Mouse (Mus musculus): Measurements from ENCODE around the gene Rpl10. TPM values are rescaled to one million over a fixed set of nuclear protein-coding genes. Genes with fewer than 3 reads are reported as not detected.

Rpl10 gene
- total RNA-seq, 2 experiments from 2014 or later: 310 to 743 TPM

GRCm38 (mm10) chrX:74277916-74278315 is 7.3 kb downstream of the Rpl10 start:
- ATAC-seq (replicated peaks; ENCODE audit: low FRiP score, poor library complexity, severe bottlenecking): no peak

- 0 out of 2 replicates have a peak, but pooled peaks have one; percentile 4 for ATAC-seq (replicated peaks; ENCODE audit: low FRiP score, poor library complexity, severe bottlenecking)
These were observed 10.6 kb downstream of the Rpl10 start for GRCm38 (mm10) chrX:74281041-74281731.

GRCm38 (mm10) chrX:74281732-74282394 is 11.3 kb downstream of the Rpl10 start, which contains the start of the genes Taz and Dnase1l1:
Gene Taz, plus strand, starts transcription at chrX:74281912.
Gene Dnase1l1, minus strand, starts transcription at chrX:74282337.
- peak; percentile 93 for ATAC-seq (replicated peaks; ENCODE audit: low FRiP score, poor library complexity, severe bottlenecking)

- ATAC-seq (replicated peaks; ENCODE audit: low FRiP score, poor library complexity, severe bottlenecking): peak; percentile 76
These were observed 11.9 kb downstream of the Rpl10 start for GRCm38 (mm10) chrX:74282395-74283091.

- ATAC-seq (replicated peaks; ENCODE audit: low FRiP score, poor library complexity, severe bottlenecking): 0 out of 2 replicates have a peak, but pooled peaks have one; percentile 1
These were observed 12.5 kb downstream of the Rpl10 start for GRCm38 (mm10) chrX:74283092-74283437.

GRCm38 (mm10) chrX:74293431-74293830 is 22.8 kb downstream of the Rpl10 start:
- ATAC-seq (replicated peaks; ENCODE audit: low FRiP score, poor library complexity, severe bottlenecking): no peak

- ATAC-seq (replicated peaks; ENCODE audit: low FRiP score, poor library complexity, severe bottlenecking): peak; percentile 98
These were observed 26.2 kb downstream of the Rpl10 start, which contains the start of gene Atp6ap1 for GRCm38 (mm10) chrX:74296538-74297448. Gene Atp6ap1, plus strand, starts transcription at chrX:74297097.

- ATAC-seq (replicated peaks; ENCODE audit: low FRiP score, poor library complexity, severe bottlenecking): no peak
These were observed 27.7 kb downstream of the Rpl10 start for GRCm38 (mm10) chrX:74298348-74298747.

GRCm38 (mm10) chrX:74299721-74300120 is 29.1 kb downstream of the Rpl10 start:
- ATAC-seq (replicated peaks; ENCODE audit: low FRiP score, poor library complexity, severe bottlenecking): no peak

GRCm38 (mm10) chrX:74304867-74305700 is 34.5 kb downstream of the Rpl10 start, which contains the start of gene Gdi1:
Gene Gdi1, plus strand, starts transcription at chrX:74304998.
- ATAC-seq (replicated peaks; ENCODE audit: low FRiP score, poor library complexity, severe bottlenecking): peak; percentile 94

GRCm38 (mm10) chrX:74312540-74313464 is 42.2 kb downstream of the Rpl10 start, which contains the start of gene Fam50a:
Gene Fam50a, plus strand, starts transcription at chrX:74313033.
- ATAC-seq (replicated peaks; ENCODE audit: low FRiP score, poor library complexity, severe bottlenecking): peak; percentile 98

Other genes with a start within 250 kb of the Rpl10 start
- 20.4 and 23.2 TPM in 2 replicates for gene Irak1, start 246.9 kb upstream of the Rpl10 start, total RNA-seq (2015; ENCODE audit: low replicate concordance)
- gene Irak1, start 246.9 kb upstream of the Rpl10 start, total RNA-seq (2017; ENCODE audit: low replicate concordance): 21.8 and 49.6 TPM in 2 replicates
- gene Opn1mw, start 143.3 kb upstream of the Rpl10 start, total RNA-seq (2015; ENCODE audit: low replicate concordance): not detected in 2 replicates
- gene Opn1mw, start 143.3 kb upstream of the Rpl10 start, total RNA-seq (2017; ENCODE audit: low replicate concordance): not detected in 2 replicates
- 8.5 and 9.4 TPM in 2 replicates for gene Mecp2, start 135.4 kb upstream of the Rpl10 start, total RNA-seq (2015; ENCODE audit: low replicate concordance)
- 7.2 and 11.4 TPM in 2 replicates for gene Mecp2, start 135.4 kb upstream of the Rpl10 start, total RNA-seq (2017; ENCODE audit: low replicate concordance)
- not detected in 2 replicates for gene Tex28, start 103.0 kb upstream of the Rpl10 start, total RNA-seq (2015; ENCODE audit: low replicate concordance)
- not detected in 2 replicates for gene Tex28, start 103.0 kb upstream of the Rpl10 start, total RNA-seq (2017; ENCODE audit: low replicate concordance)
- gene Tktl1, start 93.6 kb upstream of the Rpl10 start, total RNA-seq (2015; ENCODE audit: low replicate concordance): not detected in 2 replicates
- gene Tktl1, start 93.6 kb upstream of the Rpl10 start, total RNA-seq (2017; ENCODE audit: low replicate concordance): not detected in 2 replicates
- 103 and 133 TPM in 2 replicates for gene Flna, start 21.0 kb upstream of the Rpl10 start, total RNA-seq (2015; ENCODE audit: low replicate concordance)
- gene Flna, start 21.0 kb upstream of the Rpl10 start, total RNA-seq (2017; ENCODE audit: low replicate concordance): 189 and 215 TPM in 2 replicates
- gene Emd, start 16.1 kb upstream of the Rpl10 start, total RNA-seq (2015; ENCODE audit: low replicate concordance): 26.3 and 29.0 TPM in 2 replicates
- 5.7 and 25.5 TPM in 2 replicates for gene Emd, start 16.1 kb upstream of the Rpl10 start, total RNA-seq (2017; ENCODE audit: low replicate concordance)
- gene Taz, start 11.1 kb downstream of the Rpl10 start, total RNA-seq (2015; ENCODE audit: low replicate concordance): 11.5 and 29.0 TPM in 2 replicates
- 7.2 and 24.5 TPM in 2 replicates for gene Taz, start 11.1 kb downstream of the Rpl10 start, total RNA-seq (2017; ENCODE audit: low replicate concordance)
- gene Dnase1l1, start 11.5 kb downstream of the Rpl10 start, total RNA-seq (2015; ENCODE audit: low replicate concordance): 27.9 and 29.0 TPM in 2 replicates
- gene Dnase1l1, start 11.5 kb downstream of the Rpl10 start, total RNA-seq (2017; ENCODE audit: low replicate concordance): 17.3 and 29.3 TPM in 2 replicates
- gene Atp6ap1, start 26.3 kb downstream of the Rpl10 start, total RNA-seq (2015; ENCODE audit: low replicate concordance): 144 and 155 TPM in 2 replicates
- gene Atp6ap1, start 26.3 kb downstream of the Rpl10 start, total RNA-seq (2017; ENCODE audit: low replicate concordance): 143 and 265 TPM in 2 replicates
- gene Gdi1, start 34.2 kb downstream of the Rpl10 start, total RNA-seq (2015; ENCODE audit: low replicate concordance): 139 and 145 TPM in 2 replicates
- 60.1 and 128 TPM in 2 replicates for gene Gdi1, start 34.2 kb downstream of the Rpl10 start, total RNA-seq (2017; ENCODE audit: low replicate concordance)
- 16.9 and 18.8 TPM in 2 replicates for gene Fam50a, start 42.2 kb downstream of the Rpl10 start, total RNA-seq (2015; ENCODE audit: low replicate concordance)
- gene Fam50a, start 42.2 kb downstream of the Rpl10 start, total RNA-seq (2017; ENCODE audit: low replicate concordance): 6.1 and 36.1 TPM in 2 replicates
- gene Plxna3, start 58.3 kb downstream of the Rpl10 start, total RNA-seq (2015; ENCODE audit: low replicate concordance): 0.42 TPM in 1 of 2 replicates, not detected in the other
- gene Plxna3, start 58.3 kb downstream of the Rpl10 start, total RNA-seq (2017; ENCODE audit: low replicate concordance): 0.34 and 2.6 TPM in 2 replicates
- gene Lage3, start 82.8 kb downstream of the Rpl10 start, total RNA-seq (2015; ENCODE audit: low replicate concordance): 4.2 and 10.9 TPM in 2 replicates
- gene Lage3, start 82.8 kb downstream of the Rpl10 start, total RNA-seq (2017; ENCODE audit: low replicate concordance): 2.4 and 10.9 TPM in 2 replicates
- 4.0 and 15.0 TPM in 2 replicates for gene Ubl4a, start 102.4 kb downstream of the Rpl10 start, total RNA-seq (2015; ENCODE audit: low replicate concordance)
- gene Ubl4a, start 102.4 kb downstream of the Rpl10 start, total RNA-seq (2017; ENCODE audit: low replicate concordance): 3.4 and 6.7 TPM in 2 replicates
- gene Slc10a3, start 102.5 kb downstream of the Rpl10 start, total RNA-seq (2015; ENCODE audit: low replicate concordance): 1.9 and 2.1 TPM in 2 replicates
- gene Slc10a3, start 102.5 kb downstream of the Rpl10 start, total RNA-seq (2017; ENCODE audit: low replicate concordance): 1.8 and 3.0 TPM in 2 replicates
- 3.7 and 9.4 TPM in 2 replicates for gene Fam3a, start 122.5 kb downstream of the Rpl10 start, total RNA-seq (2015; ENCODE audit: low replicate concordance)
- gene Fam3a, start 122.5 kb downstream of the Rpl10 start, total RNA-seq (2017; ENCODE audit: low replicate concordance): 4.0 and 8.8 TPM in 2 replicates
- gene Ikbkg, start 122.5 kb downstream of the Rpl10 start, total RNA-seq (2015; ENCODE audit: low replicate concordance): 5.2 and 14.0 TPM in 2 replicates
- gene Ikbkg, start 122.5 kb downstream of the Rpl10 start, total RNA-seq (2017; ENCODE audit: low replicate concordance): 19.8 and 36.4 TPM in 2 replicates
- 89.3 and 104 TPM in 2 replicates for gene G6pdx, start 158.4 kb downstream of the Rpl10 start, total RNA-seq (2015; ENCODE audit: low replicate concordance)
- gene G6pdx, start 158.4 kb downstream of the Rpl10 start, total RNA-seq (2017; ENCODE audit: low replicate concordance): 46.4 and 58.4 TPM in 2 replicates
- not detected in 2 replicates for gene Gm6880, start 210.6 kb downstream of the Rpl10 start, total RNA-seq (2015; ENCODE audit: low replicate concordance)
- not detected in 2 replicates for gene Gm6880, start 210.6 kb downstream of the Rpl10 start, total RNA-seq (2017; ENCODE audit: low replicate concordance)

Measured in erythroblast, adult 5-6 weeks (primary cell).